Mouse (Mus musculus): ENCODE data around the gene Ccdc47.

- no peak for TF ChIP-seq CTCF (IDR thresholded peaks at IDR 0.05; ENCODE audit: low read depth, low read length)
- no peak for TF ChIP-seq POLR2A (IDR thresholded peaks at IDR 0.05; ENCODE audit: extremely low read depth, insufficient read depth, low read length)
These were observed 20.8 kb downstream of the Ccdc47 start for GRCm38 (mm10) chr11:106195341-106195740.
